Mouse (Mus musculus): ENCODE measurements around the gene Morn4.

- TF ChIP-seq CTCF (IDR thresholded peaks at IDR 0.05; ENCODE audit: low read depth, low read length) (no peak), GATA2 (IDR thresholded peaks at IDR 0.05; ENCODE audit: borderline replicate concordance, low read depth, low read length) (no peak), TAL1 (conservative IDR thresholded peaks at IDR 0.05; ENCODE audit: low read depth, low read length) (no peak), GATA1 (IDR thresholded peaks at IDR 0.05; ENCODE audit: borderline replicate concordance, low read length) (no peak), POLR2AphosphoS5 (IDR thresholded peaks at IDR 0.05; ENCODE audit: insufficient replicate concordance, low read depth, low read length) (no peak)
Observed at GRCm38 (mm10) chr19:42079950-42080349, 6.2 kb downstream of the Morn4 start.
